Mouse (Mus musculus) T-helper 2 cell (primary cell): ENCODE measurements around the gene Catsper4.
"Not testable (repeated sequence)": the region's sequence is repeated elsewhere in the genome, so short reads cannot be mapped to it uniquely, and the experiment has no call there.

Experiments used
- in situ Hi-C: fragments of 300-600 bp; cut with MboI, MseI; formaldehyde crosslinking; loops from one replicate; pipeline ENCODE4 v1.15.1; 2025; ENCODE audit warnings: high pct_unique_total_duplicates

Catsper4 gene

GRCm38 (mm10) chr4:134227194-134227593 is at the start of gene Catsper4:
TSS of gene Catsper4 (minus strand) at chr4:134227383.
- in situ Hi-C loops = no loop called here

GRCm38 (mm10) chr4:134273417-134274345 is 46.5 kb upstream of the Catsper4 start:
- in situ Hi-C loops = no loop called here

GRCm38 (mm10) chr4:134272731-134273416 is 45.7 kb upstream of the Catsper4 start:
- in situ Hi-C loops = no loop called here

GRCm38 (mm10) chr4:134271979-134272378 is 44.8 kb upstream of the Catsper4 start:
- in situ Hi-C loops = no loop called here

GRCm38 (mm10) chr4:134269622-134270021 is 42.4 kb upstream of the Catsper4 start:
- in situ Hi-C loops = not testable (repeated sequence)

GRCm38 (mm10) chr4:134268102-134268655 is 41.0 kb upstream of the Catsper4 start:
- in situ Hi-C loops = no loop called here

GRCm38 (mm10) chr4:134265860-134266585 is 38.8 kb upstream of the Catsper4 start:
- in situ Hi-C loops = no loop called here

- in situ Hi-C loops = no loop called here
Observed at GRCm38 (mm10) chr4:134263191-134263590, 36.0 kb upstream of the Catsper4 start.

GRCm38 (mm10) chr4:134258354-134258753 is 31.2 kb upstream of the Catsper4 start:
- in situ Hi-C loops = no loop called here

GRCm38 (mm10) chr4:134257198-134258009 is 30.2 kb upstream of the Catsper4 start:
- in situ Hi-C loops = no loop called here

- in situ Hi-C loops = no loop called here
Observed at GRCm38 (mm10) chr4:134256407-134257197, 29.4 kb upstream of the Catsper4 start.

- in situ Hi-C loops = no loop called here
Observed at GRCm38 (mm10) chr4:134255854-134256253, 28.7 kb upstream of the Catsper4 start.

- in situ Hi-C loops = no loop called here
Observed at GRCm38 (mm10) chr4:134254835-134255234, 27.7 kb upstream of the Catsper4 start.

- in situ Hi-C loops = no loop called here
Observed at GRCm38 (mm10) chr4:134253722-134254324, 26.6 kb upstream of the Catsper4 start, which contains the start of gene Grrp1. TSS of gene Grrp1 (minus strand) at chr4:134254106.

- in situ Hi-C loops = no loop called here
Observed at GRCm38 (mm10) chr4:134252911-134253721, 25.9 kb upstream of the Catsper4 start.

- in situ Hi-C loops = no loop called here
Observed at GRCm38 (mm10) chr4:134252131-134252910, 25.1 kb upstream of the Catsper4 start.

GRCm38 (mm10) chr4:134251241-134252130 is 24.3 kb upstream of the Catsper4 start:
- in situ Hi-C loops = no loop called here
